Mouse (Mus musculus) CH12.LX (cell line): ENCODE measurements around the gene Frzb. TPM values are rescaled to one million over a fixed set of nuclear protein-coding genes. Genes with fewer than 3 reads are reported as not detected.

ENCODE experiments used
- DNase-seq: peaks from one replicate; pipeline ENCODE4 v3.0.0-alpha.2; 2013; ENCODE audit errors: extremely low read depth
- H3K27ac ChIP-seq: 2 replicates; pipeline ENCODE4 v1.5.1; 2012; ENCODE audit warnings: low read depth, mild to moderate bottlenecking, control low read depth, moderate library complexity; ENCODE audit not compliant: insufficient read depth
- H3K27me3 ChIP-seq: replicated peaks from 2 replicates; pipeline ENCODE3; 2012; ENCODE audit warnings: inconsistent platforms
- H3K36me3 ChIP-seq, 2 experiments: replicated peaks in 1 of 2; 2 replicates each; pipeline versions ENCODE3 to v1.6.1; 2012; ENCODE audit warnings: inconsistent platforms in 1 of 2, low read length in 1 of 2, mild to moderate bottlenecking in 1 of 2, mixed read lengths in 1 of 2, moderate library complexity in 1 of 2; ENCODE audit not compliant: control insufficient read depth in 1 of 2, insufficient read depth in 1 of 2
- H3K4me1 ChIP-seq, 2 experiments: 2 replicates each; pipeline ENCODE4 v1.6.1; 2012; ENCODE audit warnings: inconsistent platforms in 1 of 2, moderate library complexity in 1 of 2; ENCODE audit not compliant: insufficient read depth in 2 of 2, control insufficient read depth in 1 of 2
- H3K4me2 ChIP-seq: 2 replicates; pipeline ENCODE4 v1.6.1; 2012; ENCODE audit warnings: low read depth, mild to moderate bottlenecking, control low read depth; ENCODE audit not compliant: poor library complexity, insufficient read depth, severe bottlenecking
- H3K4me3 ChIP-seq, 3 experiments: fragments of 150-350 bp in 1 of 3; sonication (generic) in 1 of 3; replicated peaks in 1 of 3; 2 replicates each; pipeline versions ENCODE3 to v1.5.1; 2011 to 2012; ENCODE audit warnings: low read depth in 2 of 3, low read length in 2 of 3, mild to moderate bottlenecking in 2 of 3, moderate library complexity in 2 of 3, control low read depth in 1 of 3, improper control_type of control experiment in 1 of 3, inconsistent platforms in 1 of 3, mixed read lengths in 1 of 3; ENCODE audit not compliant: poor library complexity in 1 of 3
- H3K79me2 ChIP-seq: replicated peaks from 2 replicates; pipeline ENCODE4 v1.6.1; 2012; ENCODE audit warnings: mild to moderate bottlenecking, moderate library complexity; ENCODE audit not compliant: control insufficient read depth, poor library complexity, insufficient read depth, severe bottlenecking; ENCODE audit errors: extremely low read depth
- H3K9ac ChIP-seq: 2 replicates; pipeline ENCODE4 v1.6.1; 2012; ENCODE audit warnings: low read depth, mild to moderate bottlenecking, control low read depth, moderate library complexity; ENCODE audit not compliant: insufficient read depth
- H3K9me3 ChIP-seq: replicated peaks from 2 replicates; pipeline ENCODE3; 2012; ENCODE audit warnings: low read length, inconsistent platforms, mixed read lengths
- BHLHE40 ChIP-seq: IDR thresholded peaks from 2 replicates; pipeline ENCODE4 v1.6.1; 2011; ENCODE audit warnings: mild to moderate bottlenecking, low read depth, low read length, improper control_type of control experiment
- CHD1 ChIP-seq: IDR thresholded peaks from 2 replicates; pipeline ENCODE4 v1.6.1; 2012; ENCODE audit warnings: low read depth, low read length, improper control_type of control experiment, inconsistent platforms
- CHD2 ChIP-seq: IDR thresholded peaks from 2 replicates; pipeline ENCODE4 v1.6.1; 2011; ENCODE audit warnings: low read length, improper control_type of control experiment
- CTCF ChIP-seq, 2 experiments: IDR thresholded peaks in 1 of 2; conservative IDR thresholded peaks in 1 of 2; 2 replicates each; pipeline ENCODE4 v1.5.1; 2011 to 2012; ENCODE audit warnings: low read depth in 2 of 2, low read length in 2 of 2, improper control_type of control experiment in 1 of 2, inconsistent platforms in 1 of 2, mild to moderate bottlenecking in 1 of 2, moderate library complexity in 1 of 2
- E2F4 ChIP-seq: IDR thresholded peaks from 2 replicates; pipeline ENCODE4 v1.6.1; 2011; ENCODE audit warnings: low read depth, low read length, improper control_type of control experiment; ENCODE audit not compliant: insufficient replicate concordance
- ELF1 ChIP-seq: IDR thresholded peaks from 2 replicates; pipeline ENCODE4 v1.6.1; 2014; ENCODE audit warnings: low read depth, mild to moderate bottlenecking, inconsistent platforms, low read length, improper control_type of control experiment
- EP300 ChIP-seq: IDR thresholded peaks from 2 replicates; pipeline ENCODE4 v1.6.1; 2011; ENCODE audit warnings: low read length, improper control_type of control experiment
- ETS1 ChIP-seq: conservative IDR thresholded peaks from 2 replicates; pipeline ENCODE4 v1.6.1; 2012; ENCODE audit warnings: low read depth, mild to moderate bottlenecking, inconsistent platforms, low read length, improper control_type of control experiment, moderate library complexity
- IRF4 ChIP-seq: IDR thresholded peaks from 2 replicates; pipeline ENCODE4 v1.6.1; 2014; ENCODE audit warnings: low read depth, mild to moderate bottlenecking, inconsistent platforms, low read length, improper control_type of control experiment
- JUND ChIP-seq: conservative IDR thresholded peaks from 2 replicates; pipeline ENCODE4 v1.6.1; 2011; ENCODE audit warnings: low read depth, low read length, improper control_type of control experiment
- MAX ChIP-seq: IDR thresholded peaks from 2 replicates; pipeline ENCODE4 v1.6.1; 2011; ENCODE audit warnings: low read length, improper control_type of control experiment
- MAZ ChIP-seq: IDR thresholded peaks from 2 replicates; pipeline ENCODE4 v1.6.1; 2012; ENCODE audit warnings: low read depth, mild to moderate bottlenecking, inconsistent platforms, low read length, improper control_type of control experiment, moderate library complexity
- MEF2A ChIP-seq: IDR thresholded peaks from 2 replicates; pipeline ENCODE4 v1.6.1; 2014; ENCODE audit warnings: low read depth, mild to moderate bottlenecking, inconsistent platforms, low read length, improper control_type of control experiment, borderline replicate concordance
- MXI1 ChIP-seq: IDR thresholded peaks from 2 replicates; pipeline ENCODE4 v1.6.1; 2011; ENCODE audit warnings: mild to moderate bottlenecking, low read depth, low read length, improper control_type of control experiment
- NELFE ChIP-seq: IDR thresholded peaks from 2 replicates; pipeline ENCODE4 v1.6.1; 2011; ENCODE audit warnings: low read depth, low read length, improper control_type of control experiment
- NRF1 ChIP-seq: IDR thresholded peaks from 2 replicates; pipeline ENCODE4 v1.6.1; 2014; ENCODE audit warnings: low read depth, mild to moderate bottlenecking, inconsistent platforms, low read length, improper control_type of control experiment, moderate library complexity
- PAX5 ChIP-seq: IDR thresholded peaks from 2 replicates; pipeline ENCODE4 v1.6.1; 2012; ENCODE audit warnings: low read length, inconsistent platforms, mixed read lengths
- POLR2AphosphoS2 ChIP-seq: IDR thresholded peaks from 2 replicates; pipeline ENCODE4 v1.6.1; 2011; ENCODE audit warnings: low read depth, low read length, improper control_type of control experiment
- RAD21 ChIP-seq: IDR thresholded peaks from 2 replicates; pipeline ENCODE4 v1.6.1; 2011; ENCODE audit warnings: low read depth, mild to moderate bottlenecking, low read length, improper control_type of control experiment, moderate library complexity
- SMC3 ChIP-seq: IDR thresholded peaks from 2 replicates; pipeline ENCODE4 v1.6.1; 2011; ENCODE audit warnings: low read depth, low read length, improper control_type of control experiment
- TCF12 ChIP-seq: IDR thresholded peaks from 2 replicates; pipeline ENCODE4 v1.6.1; 2014; ENCODE audit warnings: low read depth, mild to moderate bottlenecking, inconsistent platforms, low read length, improper control_type of control experiment
- dilution Hi-C: fragments of 300-500 bp; cut with MboI; formaldehyde crosslinking; loops from 2 replicates; pipeline ENCODE4 v1.14.3; 2020; ENCODE audit warnings: low sequenced_read_pairs; ENCODE audit not compliant: extremely low pct_unique_long_range_greater_than_20kb, extremely low pct_ligation_motif_present
- in situ Hi-C: fragments of 300-500 bp; cut with MboI; formaldehyde crosslinking; loops from 3 replicates; pipeline ENCODE4 v1.14.3; 2019; ENCODE audit warnings: low sequenced_read_pairs, low pct_ligation_motif_present, low pct_unique_long_range_greater_than_20kb, mixed read lengths
- polyA plus RNA-seq: library from polyadenylated mRNA; unstranded; fragments of >175 nt; gene quantifications from 2 replicates; pipeline ENCODE4 v1.2.1, GENCODE M21; 2012; ENCODE audit warnings: low read depth; ENCODE audit not compliant: insufficient read length
- total RNA-seq, 2 experiments: library from RNA; depleted of rRNA; stranded (reverse); fragments of 300-350 nt in 1 of 2; fragments of >200 nt in 1 of 2; gene quantifications; 2 replicates each; pipeline ENCODE4 v1.2.3; 2012 to 2014

Gene Frzb
- total and polyA plus RNA-seq, 3 experiments = not detected

GRCm38 (mm10) chr2:80416286-80416685 lies 31.1 kb downstream of the Frzb start:
- Histone ChIP-seq H3K4me2 (no peak overlapping the region), H3K27me3 (no peaks in the 10 kb centered on the region), H3K27ac (no peak overlapping the region), H3K9ac (no peak overlapping the region), H3K4me3 (no peak overlapping the region), H3K4me1 (no peaks in the 10 kb centered on the region), H3K36me3 (no peaks in the 10 kb centered on the region), H3K9me3 (no peaks in the 10 kb centered on the region)
- dilution Hi-C loops (no loop called here), in situ Hi-C loops (no loop called here)
- no peak for DNase-seq
- no peak for TF ChIP-seq ELF1
- no peak for TF ChIP-seq BHLHE40
- no peak for TF ChIP-seq CHD1
- TF ChIP-seq NRF1 = no peak
- no peak for TF ChIP-seq CTCF (conservative IDR thresholded peaks at IDR 0.05 in 1 of 2, IDR thresholded peaks at IDR 0.05 in 1 of 2; ENCODE audit: low read depth in 2 of 2, low read length in 2 of 2)
- no peak for TF ChIP-seq MAX
- no peak for TF ChIP-seq PAX5
- no peak for TF ChIP-seq MXI1
- no peak for TF ChIP-seq NELFE
- TF ChIP-seq IRF4 = no peak
- TF ChIP-seq TCF12 = no peak
- TF ChIP-seq MAZ = no peak
- no peak for TF ChIP-seq SMC3
- TF ChIP-seq E2F4 = no peak
- TF ChIP-seq ETS1 = no peak
- TF ChIP-seq RAD21 = no peak
- no peak for TF ChIP-seq MEF2A
- TF ChIP-seq EP300 = no peak
- TF ChIP-seq, all 38 proteins: peak for 0
- no peaks in the 10 kb centered on the region for H3K79me2 ChIP-seq

GRCm38 (mm10) chr2:80414387-80414786 lies 33.0 kb downstream of the Frzb start:
- dilution Hi-C loops = no loop called here
- no peaks in the 10 kb centered on the region for H3K36me3 ChIP-seq
- TF ChIP-seq POLR2AphosphoS2 (no peak), JUND (no peak), MEF2A (no peak), IRF4 (no peak), MAZ (no peak), CHD2 (no peak), MAX (no peak)
- TF ChIP-seq, all 38 proteins: peak for 0
- Histone ChIP-seq H3K4me2 (no peak overlapping the region), H3K9ac (no peak overlapping the region), H3K79me2 (no peaks in the 10 kb centered on the region), H3K4me3 (no peak overlapping the region), H3K4me1 (no peaks in the 10 kb centered on the region), H3K27me3 (no peaks in the 10 kb centered on the region), H3K9me3 (no peaks in the 10 kb centered on the region), H3K27ac (no peak overlapping the region)
- in situ Hi-C loops = no loop called here
- DNase-seq = no peak
